Mouse (Mus musculus) MEL (cell line): ENCODE measurements around the gene Nat10. TPM values are rescaled to one million over a fixed set of nuclear protein-coding genes. Genes with fewer than 3 reads are reported as not detected.

Experiments used
- DNase-seq: peaks from one replicate; pipeline ENCODE4 v3.0.0; 2011; ENCODE audit warnings: low read depth, low spot score
- H3K27ac ChIP-seq: 2 replicates; pipeline ENCODE4 v1.5.1; 2012; ENCODE audit warnings: low read depth, mild to moderate bottlenecking, control low read depth, low read length, moderate library complexity; ENCODE audit not compliant: control insufficient read depth
- H3K27me3 ChIP-seq, 2 experiments: fragments of 150-350 bp in 1 of 2; sonication (generic) in 1 of 2; 2 replicates each; pipeline ENCODE4 v1.6.1; 2012; ENCODE audit warnings: low read length in 2 of 2, mild to moderate bottlenecking in 2 of 2, improper control_type of control experiment in 1 of 2, moderate library complexity in 1 of 2; ENCODE audit not compliant: insufficient read depth in 2 of 2, control insufficient read depth in 1 of 2
- H3K36me3 ChIP-seq, 2 experiments: 2 replicates each; pipeline ENCODE4 v1.6.1; 2012 to 2014; ENCODE audit warnings: low read length in 2 of 2, improper control_type of control experiment in 1 of 2, inconsistent platforms in 1 of 2, mild to moderate bottlenecking in 1 of 2; ENCODE audit not compliant: insufficient read depth in 2 of 2, control insufficient read depth in 1 of 2
- H3K4me1 ChIP-seq, 2 experiments: fragments of 150-350 bp in 1 of 2; sonication (generic) in 1 of 2; 2 replicates each; pipeline ENCODE4 v1.6.1; 2012; ENCODE audit warnings: low read length in 2 of 2, improper control_type of control experiment in 1 of 2, mild to moderate bottlenecking in 1 of 2; ENCODE audit not compliant: insufficient read depth in 2 of 2, control insufficient read depth in 1 of 2
- H3K4me3 ChIP-seq, 2 experiments: fragments of 150-350 bp in 1 of 2; sonication (generic) in 1 of 2; 2 replicates each; pipeline ENCODE4 v1.5.1; 2012; ENCODE audit warnings: low read depth in 2 of 2, low read length in 2 of 2, mild to moderate bottlenecking in 2 of 2, moderate library complexity in 2 of 2, control low read depth in 1 of 2, improper control_type of control experiment in 1 of 2; ENCODE audit not compliant: control insufficient read depth in 1 of 2, insufficient read depth in 1 of 2
- H3K79me2 ChIP-seq: 2 replicates; pipeline ENCODE4 v1.6.1; 2012; ENCODE audit warnings: mild to moderate bottlenecking, low read length, moderate library complexity; ENCODE audit not compliant: control insufficient read depth, poor library complexity, insufficient read depth
- H3K9ac ChIP-seq: 2 replicates; pipeline ENCODE4 v1.6.1; 2012; ENCODE audit warnings: low read depth, mild to moderate bottlenecking, control low read depth, low read length, moderate library complexity; ENCODE audit not compliant: control insufficient read depth, poor library complexity, severe bottlenecking
- H3K9me3 ChIP-seq: fragments of 150-350 bp; sonication (generic); replicated peaks from 2 replicates; pipeline ENCODE4 v1.6.1; 2012; ENCODE audit warnings: mild to moderate bottlenecking, low read length, improper control_type of control experiment, moderate library complexity; ENCODE audit not compliant: insufficient read depth
- BHLHE40 ChIP-seq: IDR thresholded peaks from 2 replicates; pipeline ENCODE4 v1.6.1; 2012; ENCODE audit warnings: low read depth, mild to moderate bottlenecking, inconsistent platforms, low read length, improper control_type of control experiment, borderline replicate concordance
- CHD1 ChIP-seq: IDR thresholded peaks from 2 replicates; pipeline ENCODE4 v1.6.1; 2012; ENCODE audit warnings: low read depth, mild to moderate bottlenecking, inconsistent platforms, low read length, improper control_type of control experiment
- CHD2 ChIP-seq: IDR thresholded peaks from 2 replicates; pipeline ENCODE4 v1.6.1; 2011; ENCODE audit warnings: low read length, improper control_type of control experiment
- CTCF ChIP-seq, 3 experiments: IDR thresholded peaks in 2 of 3; conservative IDR thresholded peaks in 1 of 3; 2 replicates each; pipeline ENCODE4 v1.5.1; 2011 to 2012; ENCODE audit warnings: low read length in 3 of 3, low read depth in 2 of 3, mild to moderate bottlenecking in 2 of 3, improper control_type of control experiment in 1 of 3, inconsistent platforms in 1 of 3, mixed read lengths in 1 of 3, moderate library complexity in 1 of 3; ENCODE audit not compliant: control insufficient read depth in 1 of 3, insufficient read depth in 1 of 3, poor library complexity in 1 of 3, severe bottlenecking in 1 of 3
- E2F4 ChIP-seq: IDR thresholded peaks from 2 replicates; pipeline ENCODE4 v1.6.1; 2011; ENCODE audit warnings: low read depth, low read length, improper control_type of control experiment, borderline replicate concordance
- ELF1 ChIP-seq: IDR thresholded peaks from 2 replicates; pipeline ENCODE4 v1.6.1; 2014; ENCODE audit warnings: low read depth, mild to moderate bottlenecking, inconsistent platforms, low read length, improper control_type of control experiment, moderate library complexity
- EP300 ChIP-seq, 2 experiments: IDR thresholded peaks; 2 replicates each; pipeline ENCODE4 v1.6.1; 2011; ENCODE audit warnings: improper control_type of control experiment in 2 of 2, low read length in 2 of 2, low read depth in 1 of 2, mild to moderate bottlenecking in 1 of 2
- GABPA ChIP-seq: IDR thresholded peaks from 2 replicates; pipeline ENCODE4 v1.6.1; 2012; ENCODE audit warnings: low read depth, mild to moderate bottlenecking, inconsistent platforms, low read length, improper control_type of control experiment, moderate library complexity
- MAFK ChIP-seq: IDR thresholded peaks from 2 replicates; pipeline ENCODE4 v1.6.1; 2011; ENCODE audit warnings: low read depth, mild to moderate bottlenecking, low read length, improper control_type of control experiment, borderline replicate concordance
- MAX ChIP-seq: IDR thresholded peaks from 2 replicates; pipeline ENCODE4 v1.6.1; 2011; ENCODE audit warnings: low read length, improper control_type of control experiment
- MAZ ChIP-seq: IDR thresholded peaks from 2 replicates; pipeline ENCODE4 v1.6.1; 2012; ENCODE audit warnings: low read depth, mild to moderate bottlenecking, inconsistent platforms, low read length, improper control_type of control experiment
- MEF2A ChIP-seq: IDR thresholded peaks from 2 replicates; pipeline ENCODE4 v1.6.1; 2014; ENCODE audit warnings: low read depth, mild to moderate bottlenecking, inconsistent platforms, low read length, improper control_type of control experiment; ENCODE audit not compliant: poor library complexity, insufficient replicate concordance, severe bottlenecking; ENCODE audit errors: extremely low read depth
- MXI1 ChIP-seq: IDR thresholded peaks from 2 replicates; pipeline ENCODE4 v1.6.1; 2011; ENCODE audit warnings: mild to moderate bottlenecking, low read depth, low read length, improper control_type of control experiment
- MYB ChIP-seq: IDR thresholded peaks from 2 replicates; pipeline ENCODE4 v1.6.1; 2011; ENCODE audit warnings: mild to moderate bottlenecking, low read depth, low read length, improper control_type of control experiment
- MYC ChIP-seq: IDR thresholded peaks from 2 replicates; pipeline ENCODE4 v1.6.1; 2011; ENCODE audit warnings: low read depth, mild to moderate bottlenecking, low read length, improper control_type of control experiment, moderate library complexity
- NRF1 ChIP-seq: IDR thresholded peaks from 2 replicates; pipeline ENCODE4 v1.6.1; 2014; ENCODE audit warnings: low read depth, mild to moderate bottlenecking, inconsistent platforms, low read length, improper control_type of control experiment, moderate library complexity; ENCODE audit not compliant: poor library complexity, insufficient read depth, severe bottlenecking
- POLR2A ChIP-seq, 2 experiments: IDR thresholded peaks; 2 replicates each; pipeline ENCODE4 v1.6.1; 2011 to 2012; ENCODE audit warnings: low read length in 2 of 2, mild to moderate bottlenecking in 2 of 2, control low read depth in 1 of 2, improper control_type of control experiment in 1 of 2, low read depth in 1 of 2, moderate library complexity in 1 of 2; ENCODE audit not compliant: control insufficient read depth in 1 of 2, insufficient read depth in 1 of 2, poor library complexity in 1 of 2
- POLR2AphosphoS2 ChIP-seq: IDR thresholded peaks from 2 replicates; pipeline ENCODE4 v1.6.1; 2011; ENCODE audit warnings: low read length, improper control_type of control experiment
- POLR2AphosphoS5 ChIP-seq: IDR thresholded peaks from 2 replicates; pipeline ENCODE4 v1.6.1; 2012; ENCODE audit warnings: low read depth, borderline replicate concordance, mild to moderate bottlenecking, inconsistent platforms, low read length, moderate library complexity, mixed read lengths
- RAD21 ChIP-seq: IDR thresholded peaks from 2 replicates; pipeline ENCODE4 v1.6.1; 2011; ENCODE audit warnings: mild to moderate bottlenecking, low read depth, low read length, improper control_type of control experiment
- RCOR1 ChIP-seq: IDR thresholded peaks from 2 replicates; pipeline ENCODE4 v1.6.1; 2012; ENCODE audit warnings: low read depth, mild to moderate bottlenecking, inconsistent platforms, low read length, improper control_type of control experiment
- SIN3A ChIP-seq: IDR thresholded peaks from 2 replicates; pipeline ENCODE4 v1.6.1; 2012; ENCODE audit warnings: low read length, improper control_type of control experiment, inconsistent platforms
- SMC3 ChIP-seq: IDR thresholded peaks from 2 replicates; pipeline ENCODE4 v1.6.1; 2011; ENCODE audit warnings: low read depth, low read length, improper control_type of control experiment
- TAL1 ChIP-seq: IDR thresholded peaks from 2 replicates; pipeline ENCODE4 v1.6.1; 2012; ENCODE audit warnings: mild to moderate bottlenecking, inconsistent platforms, low read length, moderate library complexity, mixed read lengths
- TCF12 ChIP-seq: IDR thresholded peaks from 2 replicates; pipeline ENCODE4 v1.6.1; 2014; ENCODE audit warnings: low read depth, mild to moderate bottlenecking, inconsistent platforms, low read length, improper control_type of control experiment, moderate library complexity
- UBTF ChIP-seq: IDR thresholded peaks from 2 replicates; pipeline ENCODE4 v1.6.1; 2012; ENCODE audit warnings: low read depth, mild to moderate bottlenecking, inconsistent platforms, low read length, improper control_type of control experiment, moderate library complexity, borderline replicate concordance; ENCODE audit not compliant: insufficient read depth
- USF1 ChIP-seq: IDR thresholded peaks from 2 replicates; pipeline ENCODE4 v1.6.1; 2014; ENCODE audit warnings: low read depth, mild to moderate bottlenecking, inconsistent platforms, low read length, improper control_type of control experiment, moderate library complexity
- USF2 ChIP-seq, 2 experiments: IDR thresholded peaks; 2 replicates each; pipeline ENCODE4 v1.6.1; 2011 to 2012; ENCODE audit warnings: improper control_type of control experiment in 2 of 2, low read length in 2 of 2, borderline replicate concordance in 1 of 2, inconsistent platforms in 1 of 2, low read depth in 1 of 2, mild to moderate bottlenecking in 1 of 2; ENCODE audit not compliant: insufficient read depth in 1 of 2
- ZC3H11A ChIP-seq: IDR thresholded peaks from 2 replicates; pipeline ENCODE4 v1.6.1; 2012; ENCODE audit warnings: low read depth, mild to moderate bottlenecking, inconsistent platforms, low read length, improper control_type of control experiment
- ZKSCAN1 ChIP-seq: IDR thresholded peaks from 2 replicates; pipeline ENCODE4 v1.6.1; 2012; ENCODE audit warnings: low read depth, mild to moderate bottlenecking, inconsistent platforms, low read length, improper control_type of control experiment, moderate library complexity
- ZMIZ1 ChIP-seq: IDR thresholded peaks from 2 replicates; pipeline ENCODE4 v1.6.1; 2012; ENCODE audit warnings: low read depth, mild to moderate bottlenecking, inconsistent platforms, low read length, improper control_type of control experiment, moderate library complexity
- ZNF384 ChIP-seq: IDR thresholded peaks from 2 replicates; pipeline ENCODE4 v1.6.1; 2012; ENCODE audit warnings: low read depth, mild to moderate bottlenecking, inconsistent platforms, low read length, improper control_type of control experiment
- polyA plus RNA-seq, 2 experiments: library from polyadenylated mRNA; stranded (reverse) in 1 of 2; unstranded in 1 of 2; fragments of >175 nt in 1 of 2; fragments of >200 nt in 1 of 2; gene quantifications; 2 replicates each; pipeline versions ENCODE4 v1.2.1 to v1.2.4; 2012; ENCODE audit warnings: low replicate concordance in 2 of 2, low read depth in 1 of 2; ENCODE audit not compliant: insufficient read length in 2 of 2, insufficient read depth in 1 of 2, missing spikeins in 1 of 2
- total RNA-seq: library from RNA; depleted of rRNA; stranded (reverse); fragments of 300-350 nt; gene quantifications from 2 replicates; pipeline ENCODE4 v1.2.3, GENCODE M21; 2012

Nat10 gene
- total and polyA plus RNA-seq, 3 experiments = 74.7 to 107 TPM; not detected in 1

DNA sequence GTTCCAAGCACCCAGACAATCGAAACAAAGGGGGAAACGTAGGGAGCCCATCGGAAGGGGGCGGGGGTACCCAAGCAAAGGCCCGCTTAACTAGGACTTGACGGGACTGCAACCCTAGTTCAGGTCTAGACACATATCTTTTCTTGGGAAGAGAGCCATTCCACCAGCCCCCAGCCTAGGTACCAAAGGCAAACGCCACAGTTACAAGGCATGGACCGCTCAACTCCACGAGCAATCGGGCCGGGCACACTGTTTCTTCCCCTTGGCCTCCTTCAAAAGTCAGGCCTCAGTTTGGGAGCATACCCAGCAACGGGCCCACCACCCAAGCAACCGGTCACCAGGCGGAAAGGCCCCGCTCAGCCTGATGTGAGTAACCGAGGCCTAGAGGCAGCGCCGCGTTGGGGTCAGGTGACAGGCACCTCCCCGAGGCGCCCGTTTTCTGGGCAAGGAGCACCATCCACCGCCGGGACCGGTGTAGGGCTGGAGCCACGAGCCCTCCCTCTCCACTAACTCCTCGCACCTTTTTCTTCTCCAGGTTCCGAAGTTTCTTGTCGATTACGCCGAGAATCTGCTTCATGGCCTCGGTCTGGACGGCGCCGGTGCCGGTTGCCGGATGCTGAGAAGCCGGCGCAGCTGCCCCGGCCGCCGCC lies 35.3 kb upstream of the Nat10 start (continued):
- 0 out of 2 replicates have a peak, but pooled peaks have one; percentile 38 for TF ChIP-seq UBTF
- TF ChIP-seq MAX = peak; percentile 20; the same call in 1 of the 2 replicates
- TF ChIP-seq POLR2AphosphoS2 = no peak; the same call in none of the 2 replicates
- no peak for TF ChIP-seq SMC3
- TF ChIP-seq EP300 (IDR thresholded peaks at IDR 0.05; ENCODE audit: low read depth in 1 of 2, low read length in 2 of 2) = 0 out of 4 replicates have a peak, but pooled peaks of 1 of the 2 experiments have one; percentile 2
- TF ChIP-seq MXI1 = 0 out of 2 replicates have a peak, but pooled peaks have one; percentile 12

DNA sequence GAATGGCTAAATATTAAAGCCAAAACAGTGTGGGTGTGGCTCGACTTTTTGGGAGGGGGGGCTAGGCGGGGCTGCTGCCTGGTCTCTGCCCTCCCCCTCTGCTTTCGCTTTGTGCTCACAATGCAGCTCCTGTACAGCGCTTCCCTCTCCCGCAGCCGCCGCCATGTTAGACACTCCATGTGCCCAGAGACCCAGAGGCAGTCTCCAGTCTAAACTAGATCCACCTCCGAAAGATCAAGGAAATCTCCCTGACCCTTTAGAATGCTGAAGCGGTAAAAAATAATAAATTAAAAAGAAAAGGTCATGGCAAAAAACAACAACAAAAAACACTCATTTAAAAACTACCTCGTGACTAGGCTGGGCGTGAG lies 34.8 kb upstream of the Nat10 start:
- H3K4me1 ChIP-seq = peaks cover 6 to 9% of the 10 kb centered on the region in 2 experiments; a peak in 3 of 4 replicates
- TF ChIP-seq UBTF (no peak), MAFK (no peak), CTCF (IDR thresholded peaks at IDR 0.05 in 2 of 3, conservative IDR thresholded peaks at IDR 0.05 in 1 of 3; ENCODE audit: control insufficient read depth in 1 of 3, insufficient read depth in 1 of 3, low read depth in 2 of 3, low read length in 3 of 3, poor library complexity in 1 of 3, severe bottlenecking in 1 of 3) (no peak), SMC3 (no peak; the same call in 1 of the 2 replicates), MXI1 (peak; percentile 89), TAL1 (no peak), ZMIZ1 (peak; percentile 78; the same call in 1 of the 2 replicates), EP300 (IDR thresholded peaks at IDR 0.05; ENCODE audit: low read depth in 1 of 2, low read length in 2 of 2) (0 out of 4 replicates have a peak, but pooled peaks of 1 of the 2 experiments have one; percentile 2), MYB (no peak), MYC (peak; percentile 98), POLR2AphosphoS2 (peak; percentile 66), POLR2A (IDR thresholded peaks at IDR 0.05; ENCODE audit: control insufficient read depth in 1 of 2, insufficient read depth in 1 of 2, low read depth in 1 of 2, low read length in 2 of 2, poor library complexity in 1 of 2) (peak in 1 of 2 experiments; percentile 81; a peak in 2 of 4 replicates), CHD2 (no peak), ZKSCAN1 (no peak), ZC3H11A (no peak), MAZ (peak; percentile 67; the same call in 1 of the 2 replicates), NRF1 (no peak), ELF1 (0 out of 2 replicates have a peak, but pooled peaks have one; percentile 6), E2F4 (no peak), CHD1 (peak; percentile 93), RAD21 (no peak), MEF2A (no peak), RCOR1 (no peak), POLR2AphosphoS5 (no peak), USF2 (IDR thresholded peaks at IDR 0.05; ENCODE audit: borderline replicate concordance in 1 of 2, insufficient read depth in 1 of 2, low read depth in 1 of 2, low read length in 2 of 2) (no peak), USF1 (no peak), TCF12 (peak; percentile 41; the same call in 1 of the 2 replicates), BHLHE40 (no peak), SIN3A (peak; percentile 88), GABPA (no peak), ZNF384 (no peak)

More for the DNA sequence above, 34.8 kb upstream of the Nat10 start:
- Histone ChIP-seq H3K9me3 (no peaks in the 10 kb centered on the region), H3K27ac (peak overlapping the region; percentile 94), H3K27me3 (no peaks in the 10 kb centered on the region), H3K36me3 (peaks cover 28 to 40% of the 10 kb centered on the region in 2 experiments), H3K79me2 (peaks cover 49% of the 10 kb centered on the region), H3K4me3 (peak overlapping the region; percentile 63 to 79), H3K9ac (peak overlapping the region; percentile 100)
- DNase-seq = peak; percentile 89
